Mouse (Mus musculus) CH12.LX (cell line): ENCODE measurements at regions not wholly inside any gene's neighbourhood (a gene's known extent, or its start where the extent isn't known, plus 50 kb on each side); places are given as distances from the start of the nearest gene placed in this dataset.

Experiments
- DNase-seq: peaks from one replicate; pipeline ENCODE4 v3.0.0-alpha.2; 2013; ENCODE audit errors: extremely low read depth
- H3K27ac ChIP-seq: 2 replicates; pipeline ENCODE4 v1.5.1; 2012; ENCODE audit warnings: low read depth, mild to moderate bottlenecking, control low read depth, moderate library complexity; ENCODE audit not compliant: insufficient read depth
- H3K27me3 ChIP-seq: replicated peaks from 2 replicates; pipeline ENCODE3; 2012; ENCODE audit warnings: inconsistent platforms
- H3K36me3 ChIP-seq, 2 experiments: replicated peaks in 1 of 2; 2 replicates each; pipeline versions ENCODE3 to v1.6.1; 2012; ENCODE audit warnings: inconsistent platforms in 1 of 2, low read length in 1 of 2, mild to moderate bottlenecking in 1 of 2, mixed read lengths in 1 of 2, moderate library complexity in 1 of 2; ENCODE audit not compliant: control insufficient read depth in 1 of 2, insufficient read depth in 1 of 2
- H3K4me1 ChIP-seq, 2 experiments: 2 replicates each; pipeline ENCODE4 v1.6.1; 2012; ENCODE audit warnings: inconsistent platforms in 1 of 2, moderate library complexity in 1 of 2; ENCODE audit not compliant: insufficient read depth in 2 of 2, control insufficient read depth in 1 of 2
- H3K4me2 ChIP-seq: 2 replicates; pipeline ENCODE4 v1.6.1; 2012; ENCODE audit warnings: low read depth, mild to moderate bottlenecking, control low read depth; ENCODE audit not compliant: poor library complexity, insufficient read depth, severe bottlenecking
- H3K4me3 ChIP-seq, 3 experiments: fragments of 150-350 bp in 1 of 3; sonication (generic) in 1 of 3; replicated peaks in 1 of 3; 2 replicates each; pipeline versions ENCODE3 to v1.5.1; 2011 to 2012; ENCODE audit warnings: low read depth in 2 of 3, low read length in 2 of 3, mild to moderate bottlenecking in 2 of 3, moderate library complexity in 2 of 3, control low read depth in 1 of 3, improper control_type of control experiment in 1 of 3, inconsistent platforms in 1 of 3, mixed read lengths in 1 of 3; ENCODE audit not compliant: poor library complexity in 1 of 3
- H3K79me2 ChIP-seq: replicated peaks from 2 replicates; pipeline ENCODE4 v1.6.1; 2012; ENCODE audit warnings: mild to moderate bottlenecking, moderate library complexity; ENCODE audit not compliant: control insufficient read depth, poor library complexity, insufficient read depth, severe bottlenecking; ENCODE audit errors: extremely low read depth
- H3K9ac ChIP-seq: 2 replicates; pipeline ENCODE4 v1.6.1; 2012; ENCODE audit warnings: low read depth, mild to moderate bottlenecking, control low read depth, moderate library complexity; ENCODE audit not compliant: insufficient read depth
- H3K9me3 ChIP-seq: replicated peaks from 2 replicates; pipeline ENCODE3; 2012; ENCODE audit warnings: low read length, inconsistent platforms, mixed read lengths
- CHD1 ChIP-seq: IDR thresholded peaks from 2 replicates; pipeline ENCODE4 v1.6.1; 2012; ENCODE audit warnings: low read depth, low read length, improper control_type of control experiment, inconsistent platforms
- EP300 ChIP-seq: IDR thresholded peaks from 2 replicates; pipeline ENCODE4 v1.6.1; 2011; ENCODE audit warnings: low read length, improper control_type of control experiment
- GABPA ChIP-seq: IDR thresholded peaks from 2 replicates; pipeline ENCODE4 v1.6.1; 2012; ENCODE audit warnings: low read depth, low read length, improper control_type of control experiment, inconsistent platforms; ENCODE audit not compliant: insufficient replicate concordance
- IRF4 ChIP-seq: IDR thresholded peaks from 2 replicates; pipeline ENCODE4 v1.6.1; 2014; ENCODE audit warnings: low read depth, mild to moderate bottlenecking, inconsistent platforms, low read length, improper control_type of control experiment
- JUN ChIP-seq: IDR thresholded peaks from 2 replicates; pipeline ENCODE4 v1.6.1; 2011; ENCODE audit warnings: low read depth, mild to moderate bottlenecking, low read length, improper control_type of control experiment, moderate library complexity; ENCODE audit not compliant: insufficient read depth
- JUND ChIP-seq: conservative IDR thresholded peaks from 2 replicates; pipeline ENCODE4 v1.6.1; 2011; ENCODE audit warnings: low read depth, low read length, improper control_type of control experiment
- MAFK ChIP-seq: IDR thresholded peaks from 2 replicates; pipeline ENCODE4 v1.6.1; 2011; ENCODE audit warnings: low read length, improper control_type of control experiment; ENCODE audit not compliant: insufficient replicate concordance
- MAZ ChIP-seq: IDR thresholded peaks from 2 replicates; pipeline ENCODE4 v1.6.1; 2012; ENCODE audit warnings: low read depth, mild to moderate bottlenecking, inconsistent platforms, low read length, improper control_type of control experiment, moderate library complexity
- MEF2A ChIP-seq: IDR thresholded peaks from 2 replicates; pipeline ENCODE4 v1.6.1; 2014; ENCODE audit warnings: low read depth, mild to moderate bottlenecking, inconsistent platforms, low read length, improper control_type of control experiment, borderline replicate concordance
- MXI1 ChIP-seq: IDR thresholded peaks from 2 replicates; pipeline ENCODE4 v1.6.1; 2011; ENCODE audit warnings: mild to moderate bottlenecking, low read depth, low read length, improper control_type of control experiment
- NRF1 ChIP-seq: IDR thresholded peaks from 2 replicates; pipeline ENCODE4 v1.6.1; 2014; ENCODE audit warnings: low read depth, mild to moderate bottlenecking, inconsistent platforms, low read length, improper control_type of control experiment, moderate library complexity
- PAX5 ChIP-seq: IDR thresholded peaks from 2 replicates; pipeline ENCODE4 v1.6.1; 2012; ENCODE audit warnings: low read length, inconsistent platforms, mixed read lengths
- POLR2A ChIP-seq: IDR thresholded peaks from 2 replicates; pipeline ENCODE4 v1.6.1; 2011; ENCODE audit warnings: low read depth, mild to moderate bottlenecking, improper control_type of control experiment, low read length
- RAD21 ChIP-seq: IDR thresholded peaks from 2 replicates; pipeline ENCODE4 v1.6.1; 2011; ENCODE audit warnings: low read depth, mild to moderate bottlenecking, low read length, improper control_type of control experiment, moderate library complexity
- SIN3A ChIP-seq: IDR thresholded peaks from 2 replicates; pipeline ENCODE4 v1.6.1; 2012; ENCODE audit warnings: low read length, improper control_type of control experiment, inconsistent platforms
- TBP ChIP-seq: conservative IDR thresholded peaks from 2 replicates; pipeline ENCODE4 v1.6.1; 2011; ENCODE audit warnings: low read depth, low read length, improper control_type of control experiment
- ZC3H11A ChIP-seq: IDR thresholded peaks from 2 replicates; pipeline ENCODE4 v1.6.1; 2012; ENCODE audit warnings: low read depth, mild to moderate bottlenecking, inconsistent platforms, low read length, improper control_type of control experiment
- ZMIZ1 ChIP-seq: IDR thresholded peaks from 2 replicates; pipeline ENCODE4 v1.6.1; 2012; ENCODE audit warnings: low read depth, mild to moderate bottlenecking, inconsistent platforms, low read length, improper control_type of control experiment
- dilution Hi-C: fragments of 300-500 bp; cut with MboI; formaldehyde crosslinking; loops from 2 replicates; pipeline ENCODE4 v1.14.3; 2020; ENCODE audit warnings: low sequenced_read_pairs; ENCODE audit not compliant: extremely low pct_unique_long_range_greater_than_20kb, extremely low pct_ligation_motif_present
- in situ Hi-C: fragments of 300-500 bp; cut with MboI; formaldehyde crosslinking; loops from 3 replicates; pipeline ENCODE4 v1.14.3; 2019; ENCODE audit warnings: low sequenced_read_pairs, low pct_ligation_motif_present, low pct_unique_long_range_greater_than_20kb, mixed read lengths

DNA sequence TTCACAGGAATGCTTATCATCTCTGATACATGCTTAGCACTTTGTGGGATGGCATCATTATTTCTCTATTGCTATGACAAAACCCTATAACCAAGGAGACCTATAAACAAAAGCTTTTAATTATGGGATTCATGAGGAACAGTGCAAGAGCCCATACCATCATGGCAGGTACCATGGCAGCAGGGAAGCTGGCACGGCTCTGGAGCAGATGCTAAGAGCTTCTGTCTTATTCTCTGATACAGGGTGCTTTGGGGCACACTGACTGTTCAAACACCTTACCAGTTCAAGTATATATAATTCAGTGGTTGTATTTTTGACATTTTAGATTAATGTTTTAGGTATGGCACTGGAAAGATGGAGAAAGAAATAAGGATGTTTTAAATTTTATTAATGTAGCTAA lies 952.2 kb upstream of the Sel1l start:
- in situ Hi-C loops, result no loop called here
- TF ChIP-seq MXI1 (no peak), ZC3H11A (no peak), POLR2A (no peak), PAX5 (no peak), GABPA (no peak), NRF1 (no peak), RAD21 (no peak), JUND (no peak), CHD1 (no peak), ZMIZ1 (no peak)

DNA sequence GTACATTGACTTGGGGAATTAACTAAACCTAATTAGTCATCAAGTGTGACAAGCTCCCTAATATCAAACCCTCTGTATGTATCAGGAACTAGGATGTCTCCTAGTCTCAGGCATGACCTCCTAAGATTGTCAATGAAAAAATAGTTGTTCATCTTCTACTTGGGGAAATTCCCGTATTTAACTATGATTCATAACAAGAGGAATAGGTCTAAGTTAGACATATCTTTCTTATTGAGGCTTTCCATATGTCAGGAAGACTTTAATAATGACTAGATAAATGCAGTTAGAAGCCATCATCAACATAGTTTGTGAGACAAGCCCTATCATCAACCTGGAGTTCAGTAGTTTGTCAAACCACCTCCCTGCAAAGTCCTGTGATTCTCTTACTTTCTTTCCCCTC lies 934.4 kb upstream of the Sel1l start:
- in situ Hi-C loops, result no loop called here
- Histone ChIP-seq H3K4me1 (peaks cover 6 to 13% of the 10 kb centered on the region in 2 experiments; a peak in 3 of 4 replicates), H3K9me3 (no peaks in the 10 kb centered on the region), H3K79me2 (no peaks in the 10 kb centered on the region), H3K4me2 (no peak overlapping the region)
- no peak for TF ChIP-seq MAFK
- no peak for TF ChIP-seq PAX5
- TF ChIP-seq EP300, result peak; percentile 68
- 0 out of 2 replicates have a peak, but pooled peaks have one; percentile 35 for TF ChIP-seq JUND
- peak; percentile 41; the same call in 1 of the 2 replicates for TF ChIP-seq JUN
- no peak for TF ChIP-seq GABPA
- peak; percentile 74 for TF ChIP-seq IRF4
- TF ChIP-seq RAD21, result no peak
- TF ChIP-seq, all 38 proteins: peak for 4
- dilution Hi-C loops, result no loop called here
- no peak for DNase-seq
- no peaks in the 10 kb centered on the region for H3K36me3 ChIP-seq
- H3K9ac ChIP-seq, result no peak overlapping the region
- no peak overlapping the region for H3K27ac ChIP-seq
- no peak overlapping the region for H3K4me3 ChIP-seq
- no peaks in the 10 kb centered on the region for H3K27me3 ChIP-seq

More for the DNA sequence above, 952.2 kb upstream of the Sel1l start:
- Histone ChIP-seq H3K9ac (no peak overlapping the region), H3K4me3 (no peak overlapping the region), H3K27ac (no peak overlapping the region), H3K79me2 (no peaks in the 10 kb centered on the region), H3K36me3 (no peaks in the 10 kb centered on the region), H3K4me2 (no peak overlapping the region), H3K9me3 (no peaks in the 10 kb centered on the region), H3K4me1 (no peaks in the 10 kb centered on the region), H3K27me3 (no peaks in the 10 kb centered on the region)
- no peak for DNase-seq
- dilution Hi-C loops, result no loop called here

DNA sequence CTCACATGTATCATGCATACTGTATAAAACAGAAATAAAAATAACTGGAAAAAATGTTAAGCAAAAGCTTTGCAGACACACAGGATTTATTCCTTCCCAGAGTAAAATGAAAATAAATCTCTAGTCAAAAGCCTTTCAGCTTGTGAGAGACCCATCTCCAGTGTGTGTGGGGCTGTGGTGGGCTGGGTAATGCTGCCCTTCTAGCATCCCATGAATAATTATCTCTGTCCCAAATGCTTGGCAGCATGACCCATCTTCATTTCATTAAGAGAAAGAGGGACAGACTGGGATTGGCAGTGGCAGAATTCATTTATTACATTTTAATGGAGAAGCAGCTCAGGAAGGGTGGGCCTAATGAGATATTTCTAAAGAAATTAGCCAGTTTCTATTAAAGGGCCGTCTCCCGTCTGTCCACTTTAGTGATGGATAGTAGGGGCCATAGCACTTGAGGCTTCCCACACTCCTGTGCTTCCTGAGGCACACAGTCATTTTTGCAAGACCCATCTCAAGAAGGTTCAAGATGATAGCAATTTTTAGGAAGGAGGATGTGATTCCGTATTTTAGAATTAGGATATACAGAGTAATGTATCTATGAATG lies 930.8 kb upstream of the Sel1l start:
- no peaks in the 10 kb centered on the region for H3K27me3 ChIP-seq
- peaks cover 6 to 13% of the 10 kb centered on the region in 2 experiments; a peak in 3 of 4 replicates for H3K4me1 ChIP-seq
- H3K79me2 ChIP-seq, result no peaks in the 10 kb centered on the region
- no peak for DNase-seq
- TF ChIP-seq SIN3A, result no peak
- no peak for TF ChIP-seq MEF2A
- TF ChIP-seq GABPA, result no peak
- TF ChIP-seq CHD1, result no peak
- no peak for TF ChIP-seq TBP
- TF ChIP-seq PAX5, result no peak
- no peak for TF ChIP-seq NRF1
- TF ChIP-seq MAZ, result no peak
- H3K4me2 ChIP-seq, result no peak overlapping the region
- no peaks in the 10 kb centered on the region for H3K36me3 ChIP-seq
- no peak overlapping the region for H3K4me3 ChIP-seq
- H3K27ac ChIP-seq, result no peak overlapping the region
- H3K9ac ChIP-seq, result no peak overlapping the region
- H3K9me3 ChIP-seq, result no peaks in the 10 kb centered on the region
- dilution Hi-C loops, result no loop called here
- in situ Hi-C loops, result no loop called here
